Mouse (Mus musculus) cortical plate, adult 2 months (tissue): ENCODE measurements at regions not wholly inside any gene's neighbourhood (a gene's known extent, or its start where the extent isn't known, plus 50 kb on each side); places are given as distances from the start of the nearest gene placed in this dataset.

Experiments
- CTCF ChIP-seq: fragments of 200-500 bp; IDR thresholded peaks from 2 replicates; pipeline ENCODE4 v1.5.1; 2011; ENCODE audit warnings: mild to moderate bottlenecking, control low read depth, low read length; ENCODE audit not compliant: insufficient read depth; ENCODE audit errors: extremely low read depth
- POLR2A ChIP-seq: fragments of 200-500 bp; IDR thresholded peaks from 2 replicates; pipeline ENCODE4 v1.6.1; 2011; ENCODE audit warnings: mild to moderate bottlenecking, low read length, control low read depth; ENCODE audit not compliant: insufficient read depth; ENCODE audit errors: extremely low read depth

DNA sequence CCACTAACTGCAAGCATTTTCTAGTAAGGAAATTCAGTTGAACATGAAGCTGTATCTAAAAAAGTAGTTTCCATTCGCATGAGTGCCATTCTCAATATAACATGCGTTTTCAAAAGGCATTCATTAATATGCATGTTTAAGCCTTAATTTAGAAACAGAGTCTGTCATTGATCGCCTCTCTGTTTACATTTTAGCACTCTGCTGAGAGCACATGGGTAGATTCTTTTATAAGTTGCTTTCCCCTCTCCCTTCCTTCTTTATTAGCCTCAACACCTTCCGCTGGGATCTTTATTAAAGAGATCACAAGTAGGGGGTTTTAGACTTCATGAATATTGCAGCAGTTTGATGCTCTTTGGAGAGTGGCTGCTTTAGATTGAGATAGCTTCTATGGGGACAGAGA, 243.7 kb downstream of the Cps1 start:
- no peak for TF ChIP-seq CTCF
- TF ChIP-seq POLR2A = no peak
